Mouse (Mus musculus) megakaryocyte, embryonic 14.5 days (primary cell): ENCODE results near the gene Tmem175.

Source experiments
- FLI1 ChIP-seq: IDR thresholded peaks from 2 replicates; pipeline ENCODE4 v1.6.1; 2012; ENCODE audit warnings: low read length, inconsistent platforms, mixed read lengths
- GATA1 ChIP-seq: IDR thresholded peaks from 3 replicates; pipeline ENCODE4 v1.6.1; 2012; ENCODE audit warnings: mixed read lengths, low read length, inconsistent platforms, borderline replicate concordance

- no peak for TF ChIP-seq FLI1
- TF ChIP-seq GATA1 = no peak; the same call in 2 of the 3 replicates
These were observed 41.2 kb downstream of the Tmem175 start for GRCm38 (mm10) chr5:108670785-108671184.
